Mouse (Mus musculus) testis, adult 2 months (tissue): ENCODE results near the gene Exoc4. TPM values are rescaled to one million over a fixed set of nuclear protein-coding genes. Genes with fewer than 3 reads are reported as not detected.

Experiments used
- H3K27ac ChIP-seq: fragments of 200-500 bp; 2 replicates; pipeline ENCODE4 v1.5.1; 2012; ENCODE audit warnings: low read depth, low read length; ENCODE audit not compliant: control insufficient read depth, insufficient read depth
- H3K27me3 ChIP-seq: fragments of 200-500 bp; 2 replicates; pipeline ENCODE4 v1.6.1; 2012; ENCODE audit warnings: mild to moderate bottlenecking, low read length, moderate library complexity; ENCODE audit not compliant: control insufficient read depth, insufficient read depth
- H3K36me3 ChIP-seq: fragments of 200-500 bp; 2 replicates; pipeline ENCODE4 v1.6.1; 2012; ENCODE audit warnings: mild to moderate bottlenecking, low read length; ENCODE audit not compliant: control insufficient read depth, insufficient read depth
- H3K4me1 ChIP-seq: fragments of 200-500 bp; 2 replicates; pipeline ENCODE4 v1.6.1; 2012; ENCODE audit warnings: low read length; ENCODE audit not compliant: control insufficient read depth, insufficient read depth
- H3K4me3 ChIP-seq: fragments of 200-500 bp; 2 replicates; pipeline ENCODE4 v1.5.1; 2012; ENCODE audit warnings: low read depth, mild to moderate bottlenecking, low read length, moderate library complexity, mixed read lengths; ENCODE audit not compliant: control insufficient read depth
- CTCF ChIP-seq: fragments of 200-500 bp; IDR thresholded peaks from 2 replicates; pipeline ENCODE4 v1.5.1; 2012; ENCODE audit warnings: low read depth, mild to moderate bottlenecking, inconsistent platforms, low read length, moderate library complexity; ENCODE audit not compliant: control insufficient read depth, insufficient read depth, insufficient replicate concordance
- POLR2A ChIP-seq: fragments of 200-500 bp; IDR thresholded peaks from 2 replicates; pipeline ENCODE4 v1.6.1; 2012; ENCODE audit warnings: low read depth, mild to moderate bottlenecking, inconsistent platforms, low read length, moderate library complexity; ENCODE audit not compliant: control insufficient read depth
- polyA plus RNA-seq: library from polyadenylated mRNA; depleted of rRNA; stranded (reverse); fragments of >200 nt; gene quantifications from 2 replicates; pipeline ENCODE4 v1.2.3, GENCODE M21; 2012

Exoc4 gene
- polyA plus RNA-seq, 1 experiment: 3.3 TPM

GRCm38 (mm10) chr6:33425007-33425406 lies 176.1 kb downstream of the Exoc4 start:
- no peaks in the 10 kb centered on the region for H3K27me3 ChIP-seq
- no peak overlapping the region for H3K4me3 ChIP-seq
- H3K4me1 ChIP-seq: no peaks in the 10 kb centered on the region
- H3K36me3 ChIP-seq: no peaks in the 10 kb centered on the region
- TF ChIP-seq POLR2A (no peak), CTCF (no peak)
- H3K27ac ChIP-seq: no peak overlapping the region

- H3K27ac ChIP-seq: no peak overlapping the region
- H3K36me3 ChIP-seq: no peaks in the 10 kb centered on the region
- no peaks in the 10 kb centered on the region for H3K4me1 ChIP-seq
- H3K4me3 ChIP-seq: no peak overlapping the region
- H3K27me3 ChIP-seq: no peaks in the 10 kb centered on the region
- TF ChIP-seq CTCF: no peak
- TF ChIP-seq POLR2A: no peak
Observed at GRCm38 (mm10) chr6:33431207-33431787, 182.4 kb downstream of the Exoc4 start.

DNA sequence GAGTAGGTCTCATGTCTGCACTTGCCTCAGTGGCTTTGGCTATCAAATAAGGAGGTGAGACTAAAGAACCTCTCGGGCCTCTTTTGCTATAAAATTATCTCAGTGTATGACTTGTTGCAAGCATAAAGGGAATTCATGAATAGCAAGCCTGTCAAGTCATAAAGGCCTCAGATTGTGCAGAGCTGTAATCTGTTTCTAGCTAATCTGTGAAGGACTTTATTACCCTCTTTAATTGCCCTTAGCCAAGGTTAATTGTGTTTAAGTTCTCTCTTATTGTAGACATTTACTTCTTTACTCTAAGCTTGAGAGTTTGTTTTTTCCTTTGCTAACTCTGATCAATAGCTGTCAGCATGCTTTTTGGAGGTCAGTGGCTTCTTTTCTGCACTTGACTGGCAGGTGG lies 191.6 kb downstream of the Exoc4 start:
- TF ChIP-seq CTCF (no peak), POLR2A (no peak)
- Histone ChIP-seq H3K27me3 (no peaks in the 10 kb centered on the region), H3K4me1 (no peaks in the 10 kb centered on the region), H3K36me3 (no peaks in the 10 kb centered on the region), H3K4me3 (no peak overlapping the region), H3K27ac (no peak overlapping the region)

GRCm38 (mm10) chr6:33453810-33454209 lies 204.9 kb downstream of the Exoc4 start:
- TF ChIP-seq POLR2A: no peak
- TF ChIP-seq CTCF: no peak
- Histone ChIP-seq H3K27me3 (no peaks in the 10 kb centered on the region), H3K27ac (no peak overlapping the region), H3K36me3 (no peaks in the 10 kb centered on the region), H3K4me3 (no peak overlapping the region), H3K4me1 (no peaks in the 10 kb centered on the region)

DNA sequence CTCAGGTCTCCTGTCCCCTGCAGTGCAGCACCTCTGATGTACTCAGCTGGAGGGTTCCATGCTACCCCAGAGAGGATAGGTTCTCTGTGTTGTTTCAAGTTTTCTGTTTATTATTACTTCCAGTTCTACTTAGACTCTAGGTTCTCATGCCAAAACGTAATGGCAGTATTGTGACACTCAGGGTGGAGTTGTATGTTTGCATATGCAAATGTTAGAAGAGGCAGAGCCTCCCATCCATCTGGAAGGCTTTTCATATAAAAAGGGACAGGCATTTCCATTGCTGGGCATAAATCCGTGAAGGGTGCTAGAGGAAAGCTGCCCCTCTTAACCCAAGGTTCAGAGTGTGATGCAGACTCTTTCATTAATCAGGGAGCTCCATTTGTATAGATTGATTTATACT lies 205.5 kb downstream of the Exoc4 start:
- H3K27me3 ChIP-seq: no peaks in the 10 kb centered on the region
- TF ChIP-seq POLR2A (no peak), CTCF (no peak)
- no peak overlapping the region for H3K4me3 ChIP-seq
- H3K36me3 ChIP-seq: no peaks in the 10 kb centered on the region
- no peaks in the 10 kb centered on the region for H3K4me1 ChIP-seq
- H3K27ac ChIP-seq: no peak overlapping the region

DNA sequence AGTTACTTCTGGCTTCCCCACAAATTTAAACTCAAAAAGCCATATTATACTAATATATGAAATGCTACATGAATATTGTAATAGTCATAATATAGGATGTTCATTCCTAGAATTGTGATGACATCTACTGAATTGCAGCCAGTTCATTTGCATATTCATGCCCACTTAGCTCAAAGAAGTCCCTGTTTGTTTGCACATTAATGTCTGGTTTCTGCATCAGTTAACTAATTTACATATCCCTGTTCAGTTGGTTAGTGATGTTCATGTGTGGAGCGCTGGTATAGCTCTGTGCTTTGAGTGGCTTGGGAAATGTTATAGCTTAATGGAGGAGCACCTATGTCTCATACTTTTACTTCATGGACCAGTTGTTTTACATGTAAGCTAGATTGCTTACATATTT lies 206.4 kb downstream of the Exoc4 start:
- no peaks in the 10 kb centered on the region for H3K4me1 ChIP-seq
- no peaks in the 10 kb centered on the region for H3K36me3 ChIP-seq
- H3K27me3 ChIP-seq: no peaks in the 10 kb centered on the region
- H3K27ac ChIP-seq: no peak overlapping the region
- no peak overlapping the region for H3K4me3 ChIP-seq
- TF ChIP-seq POLR2A: no peak
- no peak for TF ChIP-seq CTCF

GRCm38 (mm10) chr6:33464862-33465261 lies 216.0 kb downstream of the Exoc4 start:
- Histone ChIP-seq H3K4me3 (no peak overlapping the region), H3K27me3 (no peaks in the 10 kb centered on the region), H3K27ac (no peak overlapping the region), H3K4me1 (no peaks in the 10 kb centered on the region), H3K36me3 (no peaks in the 10 kb centered on the region)
- TF ChIP-seq CTCF: no peak
- no peak for TF ChIP-seq POLR2A

- TF ChIP-seq CTCF (no peak), POLR2A (no peak)
- Histone ChIP-seq H3K27ac (no peak overlapping the region), H3K27me3 (no peaks in the 10 kb centered on the region), H3K4me3 (no peak overlapping the region), H3K36me3 (no peaks in the 10 kb centered on the region), H3K4me1 (no peaks in the 10 kb centered on the region)
Observed at GRCm38 (mm10) chr6:33465392-33465791, 216.5 kb downstream of the Exoc4 start.
